Mouse (Mus musculus) MEL (cell line): ENCODE results near the gene Notch2.

Source experiments
- CTCF ChIP-seq, 3 experiments: IDR thresholded peaks in 2 of 3; conservative IDR thresholded peaks in 1 of 3; 2 replicates each; pipeline ENCODE4 v1.5.1; 2011 to 2012; ENCODE audit warnings: low read length in 3 of 3, low read depth in 2 of 3, mild to moderate bottlenecking in 2 of 3, improper control_type of control experiment in 1 of 3, inconsistent platforms in 1 of 3, mixed read lengths in 1 of 3, moderate library complexity in 1 of 3; ENCODE audit not compliant: control insufficient read depth in 1 of 3, insufficient read depth in 1 of 3, poor library complexity in 1 of 3, severe bottlenecking in 1 of 3
- E2F4 ChIP-seq: IDR thresholded peaks from 2 replicates; pipeline ENCODE4 v1.6.1; 2011; ENCODE audit warnings: low read depth, low read length, improper control_type of control experiment, borderline replicate concordance
- ELF1 ChIP-seq: IDR thresholded peaks from 2 replicates; pipeline ENCODE4 v1.6.1; 2014; ENCODE audit warnings: low read depth, mild to moderate bottlenecking, inconsistent platforms, low read length, improper control_type of control experiment, moderate library complexity
- MAFK ChIP-seq: IDR thresholded peaks from 2 replicates; pipeline ENCODE4 v1.6.1; 2011; ENCODE audit warnings: low read depth, mild to moderate bottlenecking, low read length, improper control_type of control experiment, borderline replicate concordance
- MEF2A ChIP-seq: IDR thresholded peaks from 2 replicates; pipeline ENCODE4 v1.6.1; 2014; ENCODE audit warnings: low read depth, mild to moderate bottlenecking, inconsistent platforms, low read length, improper control_type of control experiment; ENCODE audit not compliant: poor library complexity, insufficient replicate concordance, severe bottlenecking; ENCODE audit errors: extremely low read depth
- POLR2A ChIP-seq, 2 experiments: IDR thresholded peaks; 2 replicates each; pipeline ENCODE4 v1.6.1; 2011 to 2012; ENCODE audit warnings: low read length in 2 of 2, mild to moderate bottlenecking in 2 of 2, control low read depth in 1 of 2, improper control_type of control experiment in 1 of 2, low read depth in 1 of 2, moderate library complexity in 1 of 2; ENCODE audit not compliant: control insufficient read depth in 1 of 2, insufficient read depth in 1 of 2, poor library complexity in 1 of 2
- ZC3H11A ChIP-seq: IDR thresholded peaks from 2 replicates; pipeline ENCODE4 v1.6.1; 2012; ENCODE audit warnings: low read depth, mild to moderate bottlenecking, inconsistent platforms, low read length, improper control_type of control experiment

DNA sequence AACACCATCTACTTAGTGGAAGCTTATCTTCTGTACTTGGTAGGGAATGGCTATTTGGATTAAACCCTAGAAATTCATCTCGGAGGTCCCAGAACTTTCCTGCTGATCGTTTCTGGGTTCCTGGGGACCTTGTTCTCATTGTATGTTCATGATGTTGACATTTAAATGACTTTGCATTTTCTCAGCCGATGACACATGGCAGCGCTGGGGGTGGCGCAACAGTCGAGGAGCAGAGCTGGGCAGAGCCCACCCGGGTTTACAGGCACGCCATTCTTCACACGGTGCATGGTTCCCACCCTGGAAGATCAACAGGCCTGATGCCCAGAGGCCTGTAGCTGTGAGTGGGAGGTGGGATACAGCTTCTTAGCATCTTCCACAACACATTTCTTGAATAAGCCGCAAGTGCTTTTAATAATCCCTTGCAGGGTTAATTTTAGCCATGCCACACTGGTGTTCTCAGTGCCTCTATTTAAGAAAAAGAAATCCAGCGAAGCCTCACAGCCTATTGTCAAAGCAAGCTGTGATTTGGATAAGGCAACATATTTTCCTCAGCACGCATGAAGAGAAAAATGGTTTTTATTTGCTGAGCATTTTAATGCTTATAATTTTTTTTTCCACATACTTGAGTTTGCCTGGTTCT lies 54.6 kb downstream of the Notch2 start:
- no peak for TF ChIP-seq POLR2A (IDR thresholded peaks at IDR 0.05; ENCODE audit: control insufficient read depth in 1 of 2, insufficient read depth in 1 of 2, low read depth in 1 of 2, low read length in 2 of 2, poor library complexity in 1 of 2)
- no peak for TF ChIP-seq MEF2A
- TF ChIP-seq CTCF (IDR thresholded peaks at IDR 0.05 in 2 of 3, conservative IDR thresholded peaks at IDR 0.05 in 1 of 3; ENCODE audit: control insufficient read depth in 1 of 3, insufficient read depth in 1 of 3, low read depth in 2 of 3, low read length in 3 of 3, poor library complexity in 1 of 3, severe bottlenecking in 1 of 3): no peak
- no peak for TF ChIP-seq ELF1
- TF ChIP-seq E2F4: no peak
- no peak for TF ChIP-seq MAFK
- no peak for TF ChIP-seq ZC3H11A
